Mouse (Mus musculus) erythroid progenitor cell, adult 5-6 weeks (primary cell): Measurements from ENCODE around the gene Ap4m1. TPM values are rescaled to one million over a fixed set of nuclear protein-coding genes. Genes with fewer than 3 reads are reported as not detected.
"Not testable (repeated sequence)": the region's sequence is repeated elsewhere in the genome, so short reads cannot be mapped to it uniquely, and the experiment has no call there.

Experiments used
- ATAC-seq: replicated peaks from 2 replicates; pipeline ENCODE4 v1.8.0; 2016; ENCODE audit warnings: moderate number of reproducible peaks, mild to moderate bottlenecking, moderate TSS enrichment, inconsistent platforms; ENCODE audit not compliant: poor library complexity, low FRiP score, severe bottlenecking
- total RNA-seq, 2 experiments: library from RNA; stranded (forward) in 1 of 2; stranded (reverse) in 1 of 2; fragments of 150-400 nt in 1 of 2; fragments of 186-747, 209-891 nt in 1 of 2; gene quantifications; 2 replicates each; pipeline versions ENCODE4 v1.2.3 to v1.2.4; 2015 to 2017; ENCODE audit warnings: low replicate concordance in 2 of 2

Ap4m1 gene
- total RNA-seq, 2 experiments from 2014 or later, result 9.6 to 18.1 TPM

- ATAC-seq, result peak; percentile 92
Observed at GRCm38 (mm10) chr5:138193771-138194727, 22.2 kb downstream of the Ap4m1 start, which contains the start of gene Mblac1. TSS of gene Mblac1 (plus strand) at chr5:138194314.

- peak; percentile 32; the same call in 1 of the 2 replicates for ATAC-seq
Observed at GRCm38 (mm10) chr5:138194755-138195345, 23.0 kb downstream of the Ap4m1 start.

GRCm38 (mm10) chr5:138195463-138195862 lies 23.7 kb downstream of the Ap4m1 start:
- ATAC-seq, result no peak

GRCm38 (mm10) chr5:138199576-138199975 lies 27.8 kb downstream of the Ap4m1 start:
- ATAC-seq, result no peak

GRCm38 (mm10) chr5:138202086-138202485 lies 30.3 kb downstream of the Ap4m1 start:
- no peak for ATAC-seq

GRCm38 (mm10) chr5:138207253-138207652 lies 35.5 kb downstream of the Ap4m1 start:
- ATAC-seq, result no peak

GRCm38 (mm10) chr5:138207873-138208272 lies 36.1 kb downstream of the Ap4m1 start:
- no peak for ATAC-seq

GRCm38 (mm10) chr5:138216632-138217031 lies 44.8 kb downstream of the Ap4m1 start:
- not testable (repeated sequence) for ATAC-seq

GRCm38 (mm10) chr5:138219864-138220263 lies 48.1 kb downstream of the Ap4m1 start:
- ATAC-seq, result no peak

GRCm38 (mm10) chr5:138222111-138222510 lies 50.3 kb downstream of the Ap4m1 start:
- ATAC-seq, result 0 out of 2 replicates have a peak, but pooled peaks have one; percentile 57

GRCm38 (mm10) chr5:138223287-138223686 lies 51.5 kb downstream of the Ap4m1 start:
- no peak for ATAC-seq

GRCm38 (mm10) chr5:138225700-138226099 lies 53.9 kb downstream of the Ap4m1 start, which contains the start of gene Nxpe5:
TSS of gene Nxpe5 (plus strand) at chr5:138225898.
- no peak for ATAC-seq

- no peak for ATAC-seq
Observed at GRCm38 (mm10) chr5:138226491-138226890, 54.7 kb downstream of the Ap4m1 start.

- ATAC-seq, result no peak
Observed at GRCm38 (mm10) chr5:138227367-138227766, 55.6 kb downstream of the Ap4m1 start.

GRCm38 (mm10) chr5:138228026-138228425 lies 56.2 kb downstream of the Ap4m1 start:
- ATAC-seq, result peak; percentile 57; the same call in 1 of the 2 replicates

GRCm38 (mm10) chr5:138229511-138229910 lies 57.7 kb downstream of the Ap4m1 start:
- no peak for ATAC-seq

Other genes with a start within 250 kb of the Ap4m1 start
- not detected in 2 replicates for gene Gjc3, start 208.9 kb upstream of the Ap4m1 start, total RNA-seq (2015; ENCODE audit: low replicate concordance)
- gene Gjc3, start 208.9 kb upstream of the Ap4m1 start, total RNA-seq (2017; ENCODE audit: low replicate concordance), result not detected in 2 replicates
- not detected in 2 replicates for gene Azgp1, start 190.5 kb upstream of the Ap4m1 start, total RNA-seq (2015; ENCODE audit: low replicate concordance)
- gene Azgp1, start 190.5 kb upstream of the Ap4m1 start, total RNA-seq (2017; ENCODE audit: low replicate concordance), result not detected in 2 replicates
- gene Smok3a, start 150.7 kb upstream of the Ap4m1 start, total RNA-seq (2015; ENCODE audit: low replicate concordance), result not detected in 2 replicates
- gene Smok3a, start 150.7 kb upstream of the Ap4m1 start, total RNA-seq (2017; ENCODE audit: low replicate concordance), result not detected in 2 replicates
- not detected in 2 replicates for gene Smok3b, start 150.6 kb upstream of the Ap4m1 start, total RNA-seq (2015; ENCODE audit: low replicate concordance)
- gene Smok3b, start 150.6 kb upstream of the Ap4m1 start, total RNA-seq (2017; ENCODE audit: low replicate concordance), result not detected in 2 replicates
- gene Smok3c, start 118.8 kb upstream of the Ap4m1 start, total RNA-seq (2015; ENCODE audit: low replicate concordance), result not detected in 2 replicates
- not detected in 2 replicates for gene Smok3c, start 118.8 kb upstream of the Ap4m1 start, total RNA-seq (2017; ENCODE audit: low replicate concordance)
- 12.6 and 20.5 TPM in 2 replicates for gene Zkscan1, start 86.9 kb upstream of the Ap4m1 start, total RNA-seq (2015; ENCODE audit: low replicate concordance)
- gene Zkscan1, start 86.9 kb upstream of the Ap4m1 start, total RNA-seq (2017; ENCODE audit: low replicate concordance), result 14.4 and 16.7 TPM in 2 replicates
- 14.7 and 16.6 TPM in 2 replicates for gene Zscan21, start 55.1 kb upstream of the Ap4m1 start, total RNA-seq (2015; ENCODE audit: low replicate concordance)
- 5.7 and 12.6 TPM in 2 replicates for gene Zscan21, start 55.1 kb upstream of the Ap4m1 start, total RNA-seq (2017; ENCODE audit: low replicate concordance)
- 3.4 and 8.6 TPM in 2 replicates for gene Zfp113, start 16.3 kb upstream of the Ap4m1 start, total RNA-seq (2015; ENCODE audit: low replicate concordance)
- 2.0 and 4.1 TPM in 2 replicates for gene Zfp113, start 16.3 kb upstream of the Ap4m1 start, total RNA-seq (2017; ENCODE audit: low replicate concordance)
- 34.2 and 54.1 TPM in 2 replicates for gene Cops6, start 10.9 kb upstream of the Ap4m1 start, total RNA-seq (2015; ENCODE audit: low replicate concordance)
- gene Cops6, start 10.9 kb upstream of the Ap4m1 start, total RNA-seq (2017; ENCODE audit: low replicate concordance), result 10.1 and 22.2 TPM in 2 replicates
- 218 and 223 TPM in 2 replicates for gene Mcm7, start 420 bp downstream of the Ap4m1 start, total RNA-seq (2015; ENCODE audit: low replicate concordance)
- gene Mcm7, start 420 bp downstream of the Ap4m1 start, total RNA-seq (2017; ENCODE audit: low replicate concordance), result 304 and 424 TPM in 2 replicates
- gene Taf6, start 15.4 kb downstream of the Ap4m1 start, total RNA-seq (2015; ENCODE audit: low replicate concordance), result 40.4 and 42.3 TPM in 2 replicates
- 21.8 and 30.3 TPM in 2 replicates for gene Taf6, start 15.4 kb downstream of the Ap4m1 start, total RNA-seq (2017; ENCODE audit: low replicate concordance)
- 13.0 and 23.8 TPM in 2 replicates for gene Cnpy4, start 15.5 kb downstream of the Ap4m1 start, total RNA-seq (2015; ENCODE audit: low replicate concordance)
- 23.5 and 29.3 TPM in 2 replicates for gene Cnpy4, start 15.5 kb downstream of the Ap4m1 start, total RNA-seq (2017; ENCODE audit: low replicate concordance)
- 0.72 TPM in 1 of 2 replicates, not detected in the other for gene Mblac1, start 22.3 kb downstream of the Ap4m1 start, total RNA-seq (2015; ENCODE audit: low replicate concordance)
- 0.53 and 1.4 TPM in 2 replicates for gene Mblac1, start 22.3 kb downstream of the Ap4m1 start, total RNA-seq (2017; ENCODE audit: low replicate concordance)
- 0.84 and 1.1 TPM in 2 replicates for gene Nxpe5, start 53.9 kb downstream of the Ap4m1 start, total RNA-seq (2015; ENCODE audit: low replicate concordance)
- gene Nxpe5, start 53.9 kb downstream of the Ap4m1 start, total RNA-seq (2017; ENCODE audit: low replicate concordance), result 0.39 TPM in 1 of 2 replicates, not detected in the other
- 22.3 and 26.4 TPM in 2 replicates for gene Lamtor4, start 83.5 kb downstream of the Ap4m1 start, total RNA-seq (2015; ENCODE audit: low replicate concordance)
- gene Lamtor4, start 83.5 kb downstream of the Ap4m1 start, total RNA-seq (2017; ENCODE audit: low replicate concordance), result 4.6 and 5.4 TPM in 2 replicates
- gene BC037034, start 92.0 kb downstream of the Ap4m1 start, total RNA-seq (2015; ENCODE audit: low replicate concordance), result 15.5 and 16.8 TPM in 2 replicates
- gene BC037034, start 92.0 kb downstream of the Ap4m1 start, total RNA-seq (2017; ENCODE audit: low replicate concordance), result 7.6 and 8.9 TPM in 2 replicates
- gene Gal3st4, start 100.8 kb downstream of the Ap4m1 start, total RNA-seq (2015; ENCODE audit: low replicate concordance), result not detected in 2 replicates
- gene Gal3st4, start 100.8 kb downstream of the Ap4m1 start, total RNA-seq (2017; ENCODE audit: low replicate concordance), result not detected in 2 replicates
- not detected in 2 replicates for gene Gm43720, start 108.0 kb downstream of the Ap4m1 start, total RNA-seq (2015; ENCODE audit: low replicate concordance)
- not detected in 2 replicates for gene Gm43720, start 108.0 kb downstream of the Ap4m1 start, total RNA-seq (2017; ENCODE audit: low replicate concordance)
- gene Gpc2, start 108.0 kb downstream of the Ap4m1 start, total RNA-seq (2015; ENCODE audit: low replicate concordance), result not detected in 2 replicates
- 0.39 TPM in 1 of 2 replicates, not detected in the other for gene Gpc2, start 108.0 kb downstream of the Ap4m1 start, total RNA-seq (2017; ENCODE audit: low replicate concordance)
- gene Stag3, start 108.2 kb downstream of the Ap4m1 start, total RNA-seq (2015; ENCODE audit: low replicate concordance), result 52.4 and 92.6 TPM in 2 replicates
- 51.5 and 56.2 TPM in 2 replicates for gene Stag3, start 108.2 kb downstream of the Ap4m1 start, total RNA-seq (2017; ENCODE audit: low replicate concordance)
- not detected in 2 replicates for gene Pvrig, start 170.0 kb downstream of the Ap4m1 start, total RNA-seq (2015; ENCODE audit: low replicate concordance)
- gene Pvrig, start 170.0 kb downstream of the Ap4m1 start, total RNA-seq (2017; ENCODE audit: low replicate concordance), result not detected in 2 replicates